Mouse (Mus musculus) bone marrow, adult 2 months (tissue): ENCODE data around the gene Nell2.

Experiments used
- CTCF ChIP-seq: fragments of 200-500 bp; IDR thresholded peaks from 2 replicates; pipeline ENCODE4 v1.5.1; 2011; ENCODE audit warnings: low read length, control low read depth; ENCODE audit not compliant: control insufficient read depth, insufficient read depth
- POLR2A ChIP-seq: fragments of 200-500 bp; IDR thresholded peaks from 2 replicates; pipeline ENCODE4 v1.6.1; 2011; ENCODE audit warnings: low read depth, mild to moderate bottlenecking, control low read depth, low read length, borderline replicate concordance; ENCODE audit not compliant: control insufficient read depth

DNA sequence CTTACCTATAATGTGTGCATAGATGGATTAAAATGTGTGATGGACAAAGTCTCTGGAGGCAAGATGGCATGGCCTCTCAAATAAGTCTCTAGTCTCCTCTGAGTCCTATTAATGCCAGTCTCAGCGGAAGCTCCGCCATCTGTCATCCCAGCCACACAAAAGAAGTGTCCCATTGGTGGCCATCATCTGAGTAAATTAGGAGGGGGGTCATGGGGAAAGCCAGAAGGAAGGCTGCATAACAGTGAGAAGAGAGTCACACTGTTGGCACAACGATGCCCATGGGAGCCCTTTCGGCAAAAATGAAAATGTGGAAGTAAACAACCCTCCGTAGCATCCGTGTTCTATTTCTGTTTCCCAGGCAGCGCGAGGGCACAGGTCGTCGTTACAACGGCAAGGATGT is 446.7 kb downstream of the Nell2 start:
- TF ChIP-seq POLR2A (no peak), CTCF (no peak)
